Mouse (Mus musculus) limb, embryonic 13.5 days (tissue): ENCODE results near the gene Casq2. TPM values are rescaled to one million over a fixed set of nuclear protein-coding genes. Genes with fewer than 3 reads are reported as not detected.

Source experiments
- ATAC-seq: fragments of 200-750 bp; cut with Nextera tagmentation; 2 replicates; pipeline ENCODE4 v1.8.0; 2017; ENCODE audit warnings: low read depth, moderate number of reproducible peaks, moderate TSS enrichment; ENCODE audit not compliant: low FRiP score
- H3K27ac ChIP-seq: fragments of 300-500 bp; sonication (generic); 2 replicates; pipeline ENCODE4 v1.5.1; 2015; ENCODE audit warnings: inconsistent platforms, mild to moderate bottlenecking, moderate library complexity
- H3K27me3 ChIP-seq: fragments of 300-500 bp; sonication (generic); 2 replicates; pipeline ENCODE4 v1.6.1; 2015; ENCODE audit warnings: mild to moderate bottlenecking, inconsistent platforms
- H3K36me3 ChIP-seq: fragments of 300-500 bp; sonication (generic); 2 replicates; pipeline ENCODE4 v1.6.1; 2015; ENCODE audit warnings: inconsistent platforms, mild to moderate bottlenecking, moderate library complexity
- H3K4me1 ChIP-seq: fragments of 300-500 bp; sonication (generic); 2 replicates; pipeline ENCODE4 v1.6.1; 2015; ENCODE audit warnings: inconsistent platforms
- H3K4me2 ChIP-seq: fragments of 300-500 bp; sonication (generic); replicated peaks from 2 replicates; pipeline ENCODE4 v1.6.1; 2015; ENCODE audit warnings: inconsistent platforms, mild to moderate bottlenecking, moderate library complexity
- H3K4me3 ChIP-seq: fragments of 300-500 bp; sonication (generic); 2 replicates; pipeline ENCODE4 v1.5.1; 2015; ENCODE audit warnings: moderate library complexity, mild to moderate bottlenecking, inconsistent platforms
- H3K9ac ChIP-seq: fragments of 300-500 bp; sonication (generic); 2 replicates; pipeline ENCODE4 v1.6.1; 2015; ENCODE audit warnings: mild to moderate bottlenecking, inconsistent platforms
- H3K9me3 ChIP-seq: fragments of 300-500 bp; sonication (generic); 2 replicates; pipeline ENCODE4 v1.6.1; 2016; ENCODE audit warnings: inconsistent platforms
- WGBS: fragments of 180-500 bp; shearing (Covaris S2); methylation state at CpG from one replicate; pipeline ENCODE4 v1.1.7; 2015; 5-methylcytosine and 5-hydroxymethylcytosine counted together
- polyA plus RNA-seq: library from polyadenylated mRNA; unstranded; fragments of >200 nt; fragmentation: Nextera tagmentation; extraction: Ambion mirVana; gene quantifications from 2 replicates; pipeline ENCODE4 v1.2.1, GENCODE M21; 2015

Gene Casq2
- polyA plus RNA-seq, 1 experiment from 2014 or later, result 38.5 TPM

- Histone ChIP-seq H3K9me3 (no peaks in the 10 kb centered on the region), H3K27ac (peak overlapping the region; percentile 74; the same call in 1 of the 2 replicates), H3K4me1 (peaks cover 53% of the 10 kb centered on the region), H3K36me3 (peaks cover 13% of the 10 kb centered on the region), H3K27me3 (no peaks in the 10 kb centered on the region), H3K9ac (no peak overlapping the region), H3K4me3 (no peak overlapping the region), H3K4me2 (peak overlapping the region; percentile 19; the same call in 1 of the 2 replicates)
- ATAC-seq, result peak; percentile 86
- 37% methylated on average over 13 of the region's 13 CpGs for WGBS
Measured at GRCm38 (mm10) chr3:102169197-102169905, 83.1 kb downstream of the Casq2 start.

- 75% methylated on average over 8 of the region's 8 CpGs for WGBS
- ATAC-seq, result no peak
- Histone ChIP-seq H3K4me1 (peaks cover 61% of the 10 kb centered on the region), H3K36me3 (0 out of 2 replicates have a peak, but pooled peaks cover 6% of the 10 kb centered on the region), H3K9ac (no peak overlapping the region), H3K4me3 (no peak overlapping the region), H3K27me3 (no peaks in the 10 kb centered on the region), H3K9me3 (no peaks in the 10 kb centered on the region), H3K4me2 (no peak overlapping the region), H3K27ac (no peak overlapping the region)
Measured at GRCm38 (mm10) chr3:102174118-102174865, 88.1 kb downstream of the Casq2 start.

GRCm38 (mm10) chr3:102175701-102176100 is 89.5 kb downstream of the Casq2 start:
- Histone ChIP-seq H3K9me3 (no peaks in the 10 kb centered on the region), H3K9ac (no peak overlapping the region), H3K4me3 (no peak overlapping the region), H3K27ac (peak overlapping the region; percentile 77; the same call in 1 of the 2 replicates), H3K4me1 (peaks cover 62% of the 10 kb centered on the region), H3K27me3 (no peaks in the 10 kb centered on the region), H3K36me3 (peaks cover 6% of the 10 kb centered on the region; the same call in 1 of the 2 replicates), H3K4me2 (no peak overlapping the region)
- peak; percentile 73 for ATAC-seq
- 71% methylated on average over 18 of the region's 18 CpGs for WGBS

GRCm38 (mm10) chr3:102176116-102176515 is 89.9 kb downstream of the Casq2 start:
- H3K27me3 ChIP-seq, result no peaks in the 10 kb centered on the region
- H3K27ac ChIP-seq, result peak overlapping the region; percentile 77
- H3K9me3 ChIP-seq, result no peaks in the 10 kb centered on the region
- H3K4me1 ChIP-seq, result peaks cover 65% of the 10 kb centered on the region
- peak; percentile 82 for ATAC-seq
- no peak overlapping the region for H3K4me3 ChIP-seq
- WGBS, result 28% methylated on average over 5 of the region's 5 CpGs
- H3K4me2 ChIP-seq, result peak overlapping the region; percentile 17; the same call in 1 of the 2 replicates
- H3K36me3 ChIP-seq, result peaks cover 6% of the 10 kb centered on the region; the same call in 1 of the 2 replicates
- H3K9ac ChIP-seq, result no peak overlapping the region

GRCm38 (mm10) chr3:102177837-102178615 is 91.8 kb downstream of the Casq2 start:
- H3K27ac ChIP-seq, result no peak overlapping the region
- H3K9ac ChIP-seq, result no peak overlapping the region
- H3K36me3 ChIP-seq, result peaks cover 21% of the 10 kb centered on the region
- H3K4me3 ChIP-seq, result no peak overlapping the region
- no peaks in the 10 kb centered on the region for H3K9me3 ChIP-seq
- H3K4me2 ChIP-seq, result no peak overlapping the region
- 90% methylated on average over 12 of the region's 12 CpGs for WGBS
- no peaks in the 10 kb centered on the region for H3K27me3 ChIP-seq
- H3K4me1 ChIP-seq, result peaks cover 53% of the 10 kb centered on the region
- ATAC-seq, result no peak

- Histone ChIP-seq H3K4me2 (no peak overlapping the region), H3K27me3 (no peaks in the 10 kb centered on the region), H3K9ac (no peak overlapping the region), H3K9me3 (no peaks in the 10 kb centered on the region), H3K4me3 (no peak overlapping the region), H3K36me3 (peaks cover 31% of the 10 kb centered on the region), H3K4me1 (peaks cover 52% of the 10 kb centered on the region), H3K27ac (no peak overlapping the region)
- 73% methylated on average over 4 of the region's 4 CpGs for WGBS
- ATAC-seq, result no peak
Measured at GRCm38 (mm10) chr3:102179869-102180268, 93.7 kb downstream of the Casq2 start.

GRCm38 (mm10) chr3:102180746-102181145 is 94.5 kb downstream of the Casq2 start:
- Histone ChIP-seq H3K4me3 (no peak overlapping the region), H3K27me3 (no peaks in the 10 kb centered on the region), H3K4me1 (peaks cover 51% of the 10 kb centered on the region), H3K36me3 (peaks cover 31% of the 10 kb centered on the region), H3K9ac (no peak overlapping the region), H3K27ac (no peak overlapping the region), H3K4me2 (no peak overlapping the region), H3K9me3 (no peaks in the 10 kb centered on the region)
- 80% methylated on average over 7 of the region's 7 CpGs for WGBS
- ATAC-seq, result no peak

GRCm38 (mm10) chr3:102181191-102181590 is 95.0 kb downstream of the Casq2 start:
- ATAC-seq, result no peak
- Histone ChIP-seq H3K9ac (no peak overlapping the region), H3K4me3 (no peak overlapping the region), H3K27me3 (no peaks in the 10 kb centered on the region), H3K4me1 (peaks cover 46% of the 10 kb centered on the region), H3K4me2 (no peak overlapping the region), H3K27ac (no peak overlapping the region), H3K9me3 (peaks cover 3% of the 10 kb centered on the region; the same call in 1 of the 2 replicates), H3K36me3 (peaks cover 35% of the 10 kb centered on the region)
- 85% methylated on average over 4 of the region's 4 CpGs for WGBS

- H3K4me2 ChIP-seq, result no peak overlapping the region
- WGBS, result 83% methylated on average over 2 of the region's 2 CpGs
- H3K36me3 ChIP-seq, result peaks cover 44% of the 10 kb centered on the region
- no peak for ATAC-seq
- peaks cover 37% of the 10 kb centered on the region for H3K4me1 ChIP-seq
- no peaks in the 10 kb centered on the region for H3K27me3 ChIP-seq
- no peak overlapping the region for H3K27ac ChIP-seq
- no peak overlapping the region for H3K9ac ChIP-seq
- H3K4me3 ChIP-seq, result no peak overlapping the region
- H3K9me3 ChIP-seq, result peaks cover 6% of the 10 kb centered on the region; the same call in 1 of the 2 replicates
Measured at GRCm38 (mm10) chr3:102182601-102183000, 96.4 kb downstream of the Casq2 start.

- H3K27ac ChIP-seq, result no peak overlapping the region
- no peak overlapping the region for H3K4me3 ChIP-seq
- peaks cover 47% of the 10 kb centered on the region for H3K4me1 ChIP-seq
- peaks cover 44% of the 10 kb centered on the region for H3K36me3 ChIP-seq
- H3K27me3 ChIP-seq, result no peaks in the 10 kb centered on the region
- peaks cover 6% of the 10 kb centered on the region; the same call in 1 of the 2 replicates for H3K9me3 ChIP-seq
- WGBS, result 25% methylated on average over 5 of the region's 5 CpGs
- no peak overlapping the region for H3K4me2 ChIP-seq
- H3K9ac ChIP-seq, result no peak overlapping the region
- peak; percentile 77 for ATAC-seq
Measured at GRCm38 (mm10) chr3:102184721-102185120, 98.5 kb downstream of the Casq2 start.

GRCm38 (mm10) chr3:102187401-102187800 is 101.2 kb downstream of the Casq2 start:
- Histone ChIP-seq H3K27me3 (no peaks in the 10 kb centered on the region), H3K9me3 (peaks cover 6% of the 10 kb centered on the region; the same call in 1 of the 2 replicates), H3K27ac (no peak overlapping the region), H3K36me3 (peaks cover 36% of the 10 kb centered on the region), H3K4me2 (no peak overlapping the region), H3K9ac (no peak overlapping the region), H3K4me1 (peaks cover 43% of the 10 kb centered on the region), H3K4me3 (no peak overlapping the region)
- ATAC-seq, result no peak
- 67% methylated on average over 4 of the region's 4 CpGs for WGBS
